Mouse (Mus musculus) liver, adult 2 months (tissue): ENCODE data around the gene Myrip.

Experiments used
- CTCF ChIP-seq: fragments of 200-500 bp; IDR thresholded peaks from 2 replicates; pipeline ENCODE4 v1.5.1; 2011; ENCODE audit warnings: low read depth, low read length, control low read depth
- POLR2A ChIP-seq: fragments of 200-500 bp; IDR thresholded peaks from 2 replicates; pipeline ENCODE4 v1.6.1; 2011; ENCODE audit warnings: low read length, control low read depth; ENCODE audit not compliant: insufficient read depth; ENCODE audit errors: extremely low read depth

DNA sequence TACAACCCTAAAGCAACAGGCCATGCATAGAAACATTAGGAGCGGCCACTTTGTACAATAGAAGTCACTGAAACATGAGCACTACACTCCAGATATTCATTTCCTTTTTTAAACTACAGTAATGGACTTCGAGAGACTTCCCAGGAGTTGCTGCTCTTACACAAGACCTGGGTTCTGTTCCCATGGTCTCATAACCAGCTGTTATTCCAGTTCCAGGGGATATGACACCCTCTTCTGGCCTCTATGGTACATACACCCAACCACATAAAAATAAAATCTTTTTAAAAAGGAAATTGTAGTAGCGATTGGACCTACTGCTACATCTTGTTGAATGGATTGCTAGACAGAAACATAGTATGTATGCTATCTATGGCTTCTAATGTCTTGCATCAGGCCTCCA lies 190.2 kb downstream of the Myrip start:
- TF ChIP-seq CTCF (no peak), POLR2A (no peak)
